Mouse (Mus musculus): ENCODE results near the gene Angel1.

The Angel1 gene

DNA sequence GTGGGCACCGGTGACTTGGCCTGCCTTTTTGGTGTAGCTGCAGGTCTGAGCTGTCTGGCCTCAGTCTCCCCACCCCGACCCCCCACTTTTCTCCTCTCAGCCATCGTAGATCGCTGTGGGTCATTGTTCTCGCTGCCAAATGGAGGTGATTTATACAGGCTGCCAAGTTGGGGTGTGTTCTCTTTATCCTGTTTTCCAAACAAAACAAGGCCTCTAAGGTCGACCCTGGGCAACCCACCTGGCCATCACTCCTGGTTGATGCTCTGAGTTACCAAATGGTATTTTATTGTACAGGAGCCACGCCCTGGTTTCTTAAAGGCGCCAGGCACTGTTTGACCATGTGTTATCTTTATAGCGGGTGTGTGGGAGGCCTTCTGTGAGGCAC, 46.7 kb downstream of the Angel1 start:
- no peak for DNase-seq (ENCODE audit: low spot score)

GRCm38 (mm10) chr12:86678591-86679545, 47.4 kb downstream of the Angel1 start, which contains the start of gene Vash1:
TSS of gene Vash1 (plus strand) at chr12:86678700.
- peak; percentile 50 for DNase-seq (ENCODE audit: low spot score)

DNA sequence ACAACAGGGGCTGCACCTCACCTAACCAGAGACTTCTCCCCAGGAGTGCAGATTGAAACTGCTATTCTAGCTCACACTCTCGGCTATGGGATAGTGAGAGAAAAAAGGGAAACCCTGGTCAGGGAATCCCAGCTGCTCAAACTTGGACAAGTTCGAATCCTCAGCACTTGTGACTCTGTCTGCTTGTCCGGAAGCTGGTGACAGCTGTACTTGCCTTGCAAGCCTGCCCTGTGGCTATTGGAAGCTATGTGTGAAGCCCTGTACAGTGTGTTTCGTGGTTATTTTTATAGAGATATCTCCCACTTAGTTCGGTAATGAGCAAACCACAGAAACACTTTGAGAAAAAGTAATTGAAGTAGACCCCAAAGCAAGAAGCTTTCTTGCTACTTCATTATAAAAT, 53.8 kb downstream of the Angel1 start:
- no peak for DNase-seq (ENCODE audit: low spot score)

DNA sequence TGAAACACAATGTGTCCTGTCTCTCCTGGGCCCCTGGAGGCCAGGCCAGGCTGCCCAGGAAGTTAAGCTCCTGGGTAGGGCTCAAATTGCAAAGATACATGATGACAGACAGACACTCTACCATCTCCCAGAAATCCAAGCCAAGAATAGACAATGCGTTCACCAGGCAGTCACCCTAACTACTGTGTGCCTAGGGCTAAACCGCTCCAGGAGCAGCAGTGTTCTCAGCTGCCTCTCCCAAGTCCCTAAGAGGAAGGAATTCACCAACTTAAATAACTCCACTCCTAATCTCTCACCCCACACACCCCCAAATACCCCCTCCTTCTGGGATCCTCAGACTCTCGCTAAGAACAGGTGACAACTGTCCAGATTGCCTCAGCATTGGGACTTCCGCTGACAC, 54.2 kb downstream of the Angel1 start:
- no peak for DNase-seq (ENCODE audit: low spot score)

DNA sequence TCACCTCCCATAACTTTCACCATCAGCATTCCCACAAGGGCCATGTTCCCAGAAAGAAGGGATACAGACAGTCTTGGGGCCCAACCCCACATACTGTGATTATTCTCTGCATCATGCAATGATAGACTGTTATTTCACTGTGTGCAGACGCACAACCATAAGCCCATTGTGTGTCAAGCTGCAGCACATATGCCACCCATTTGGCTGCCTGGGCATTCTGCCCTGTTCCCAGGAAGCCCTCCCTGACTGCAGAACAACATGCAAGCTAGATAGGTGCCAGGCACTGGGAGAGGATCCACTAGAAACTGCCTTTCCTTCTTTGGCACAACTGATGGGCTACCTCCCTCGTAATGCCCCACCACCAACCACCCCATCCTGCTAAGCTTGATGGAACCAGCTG, 57.9 kb downstream of the Angel1 start:
- DNase-seq (ENCODE audit: low spot score) = no peak

- DNase-seq (ENCODE audit: low spot score) = no peak
Observed at GRCm38 (mm10) chr12:86665656-86666055, 60.6 kb downstream of the Angel1 start.

DNA sequence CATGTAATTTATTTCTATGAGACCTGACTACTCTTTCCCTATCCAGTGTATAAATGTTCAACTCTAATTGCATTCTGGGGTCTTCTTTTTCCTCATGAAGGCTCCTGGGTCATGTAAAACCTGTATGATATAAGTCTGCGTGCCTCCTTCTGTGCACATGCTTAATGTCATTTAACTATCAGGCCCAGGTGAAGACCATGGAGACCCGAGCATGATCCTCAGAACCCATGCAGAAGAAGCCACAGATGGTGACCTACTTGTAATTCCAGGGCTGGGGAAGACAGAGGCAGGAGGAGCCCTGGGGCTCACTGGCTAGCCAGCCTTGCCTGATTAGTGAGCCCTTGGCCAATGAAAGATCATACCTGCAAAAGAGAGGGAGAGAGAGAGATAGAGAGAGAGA, 65.8 kb downstream of the Angel1 start:
- no peak for DNase-seq (ENCODE audit: low spot score)

DNA sequence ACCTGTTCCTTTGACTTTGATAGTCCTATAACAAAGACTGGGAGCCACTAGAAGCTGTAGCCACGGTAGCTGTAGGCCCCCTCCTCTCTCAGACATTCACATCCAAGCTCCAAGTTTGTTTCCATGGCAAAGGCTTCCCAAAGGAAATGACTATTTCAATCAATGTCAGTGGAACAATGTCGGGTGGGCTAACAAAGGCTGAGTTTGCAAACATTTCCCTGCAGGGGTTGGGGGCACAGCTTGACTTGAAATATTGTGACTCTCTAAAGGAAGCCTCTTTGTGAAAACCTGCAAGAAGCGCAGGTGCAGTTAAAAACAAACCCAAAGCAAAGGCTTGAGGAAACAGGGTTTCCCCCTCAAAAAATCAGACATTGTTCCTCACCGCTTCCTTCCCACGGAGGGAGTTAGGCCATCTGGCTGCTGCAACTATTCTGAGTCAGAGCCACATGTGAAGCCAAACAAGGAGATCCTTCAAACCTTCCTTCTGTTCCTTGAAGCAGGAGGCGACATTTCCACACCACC, 66.8 kb downstream of the Angel1 start:
- no peak for DNase-seq (ENCODE audit: low spot score)

GRCm38 (mm10) chr12:86652570-86653041, 73.7 kb downstream of the Angel1 start:
- DNase-seq (ENCODE audit: low spot score) = peak; percentile 63

DNA sequence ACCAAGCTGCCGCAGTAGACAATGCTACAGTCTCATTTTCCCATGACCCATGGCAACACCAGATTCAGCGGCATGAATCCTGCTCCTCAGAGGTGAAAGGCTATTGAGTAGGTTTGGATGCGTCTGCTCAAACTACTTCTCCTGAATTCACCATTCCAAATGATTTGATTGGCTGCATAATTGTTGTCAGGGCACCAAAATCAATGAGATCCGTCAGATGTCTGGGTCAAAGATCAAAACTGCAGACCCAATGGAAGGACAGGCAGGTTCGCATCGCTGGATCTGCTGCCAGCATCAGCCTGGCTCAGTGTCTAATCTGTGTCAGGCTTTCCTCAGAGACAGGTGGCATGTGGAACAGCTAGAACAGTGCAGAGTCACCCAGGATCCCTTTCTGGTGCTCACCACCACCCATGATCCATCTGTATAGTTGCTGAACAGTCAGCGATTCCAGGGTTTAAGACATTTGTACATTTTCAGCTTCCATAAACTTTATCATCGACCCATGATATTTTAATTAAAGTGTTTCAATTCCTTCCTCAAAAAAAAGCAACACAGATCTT, 74.9 kb downstream of the Angel1 start:
- DNase-seq (ENCODE audit: low spot score) = no peak
